Mouse (Mus musculus) testis, adult 2 months (tissue): Measurements from ENCODE around the gene Lrmda.

Experiments
- CTCF ChIP-seq: fragments of 200-500 bp; IDR thresholded peaks from 2 replicates; pipeline ENCODE4 v1.5.1; 2012; ENCODE audit warnings: low read depth, mild to moderate bottlenecking, inconsistent platforms, low read length, moderate library complexity; ENCODE audit not compliant: control insufficient read depth, insufficient read depth, insufficient replicate concordance
- POLR2A ChIP-seq: fragments of 200-500 bp; IDR thresholded peaks from 2 replicates; pipeline ENCODE4 v1.6.1; 2012; ENCODE audit warnings: low read depth, mild to moderate bottlenecking, inconsistent platforms, low read length, moderate library complexity; ENCODE audit not compliant: control insufficient read depth

- no peak for TF ChIP-seq CTCF
- no peak for TF ChIP-seq POLR2A
Measured at GRCm38 (mm10) chr14:22643494-22643893, 624.0 kb downstream of the Lrmda start.
